Mouse (Mus musculus) heart, embryonic 11.5 days (tissue): ENCODE measurements around the gene Lpp. TPM values are rescaled to one million over a fixed set of nuclear protein-coding genes. Genes with fewer than 3 reads are reported as not detected.

Experiments used
- ATAC-seq: fragments of 200-750 bp; cut with Nextera tagmentation; replicated peaks from 2 replicates; pipeline ENCODE4 v1.8.0; 2017; ENCODE audit warnings: moderate library complexity; ENCODE audit not compliant: insufficient number of reproducible peaks, low FRiP score, low TSS enrichment
- H3K27ac ChIP-seq: fragments of 300-500 bp; sonication (generic); 2 replicates; pipeline ENCODE4 v1.5.1; 2014; ENCODE audit warnings: mild to moderate bottlenecking, low read depth, low read length
- H3K27me3 ChIP-seq: fragments of 300-500 bp; sonication (generic); 2 replicates; pipeline ENCODE4 v1.6.1; 2014; ENCODE audit warnings: mild to moderate bottlenecking, low read length, mixed read lengths; ENCODE audit not compliant: control insufficient read depth, insufficient read depth
- H3K36me3 ChIP-seq: fragments of 300-500 bp; sonication (generic); 2 replicates; pipeline ENCODE4 v1.6.1; 2014; ENCODE audit warnings: mild to moderate bottlenecking, low read length, moderate library complexity, mixed read lengths; ENCODE audit not compliant: control insufficient read depth, insufficient read depth
- H3K4me1 ChIP-seq: fragments of 300-500 bp; sonication (generic); 2 replicates; pipeline ENCODE4 v1.6.1; 2014; ENCODE audit warnings: low read length; ENCODE audit not compliant: control insufficient read depth, insufficient read depth
- H3K4me2 ChIP-seq: fragments of 300-500 bp; sonication (generic); 2 replicates; pipeline ENCODE4 v1.6.1; 2014; ENCODE audit warnings: mild to moderate bottlenecking, moderate library complexity
- H3K4me3 ChIP-seq: fragments of 300-500 bp; sonication (generic); 2 replicates; pipeline ENCODE4 v1.5.1; 2014; ENCODE audit warnings: low read depth, low read length
- H3K9ac ChIP-seq: fragments of 300-500 bp; sonication (generic); 2 replicates; pipeline ENCODE4 v1.6.1; 2014; ENCODE audit warnings: mild to moderate bottlenecking, low read depth, low read length, moderate library complexity
- H3K9me3 ChIP-seq: fragments of 300-500 bp; sonication (generic); replicated peaks from 2 replicates; pipeline ENCODE4 v1.6.1; 2016; ENCODE audit warnings: low read length; ENCODE audit not compliant: control insufficient read depth
- WGBS: fragments of 180-500 bp; shearing (Covaris S2); extraction: QIAGEN DNeasy Blood & Tissue Kit; methylation state at CpG from one replicate; pipeline ENCODE4 v1.1.7; 2014; ENCODE audit not compliant: insufficient replicate concordance; 5-methylcytosine and 5-hydroxymethylcytosine counted together
- polyA plus RNA-seq: library from polyadenylated mRNA; unstranded; fragments of >200 nt; fragmentation: Nextera tagmentation; extraction: Ambion mirVana; gene quantifications from 2 replicates; pipeline ENCODE4 v1.2.1, GENCODE M21; 2014

Gene Lpp
- polyA plus RNA-seq, 1 experiment from 2014 or later, result 59.2 TPM

DNA sequence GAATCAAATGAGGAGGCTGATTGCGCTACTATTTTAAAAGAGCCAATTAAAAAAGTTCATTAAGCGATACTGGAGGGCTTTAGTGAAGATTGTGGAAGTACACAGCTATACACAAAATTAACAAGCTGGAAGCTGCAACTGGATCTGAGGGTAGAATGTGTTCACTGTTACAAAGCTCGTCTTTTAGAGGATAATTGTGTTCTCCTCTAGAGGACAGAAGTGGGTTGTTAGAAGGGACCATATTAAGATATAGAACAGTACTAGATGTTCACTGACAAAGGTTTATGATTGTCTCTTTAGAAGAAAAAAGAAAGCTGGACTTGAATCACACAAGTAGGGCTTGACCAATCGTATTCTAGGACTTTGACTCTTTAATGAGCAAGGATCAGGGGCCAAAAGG is 27.4 kb upstream of the Lpp start:
- Histone ChIP-seq H3K27ac (no peak overlapping the region), H3K4me2 (no peak overlapping the region), H3K36me3 (no peaks in the 10 kb centered on the region), H3K9me3 (no peaks in the 10 kb centered on the region), H3K9ac (no peak overlapping the region), H3K4me1 (no peaks in the 10 kb centered on the region; the same call in 1 of the 2 replicates), H3K4me3 (no peak overlapping the region), H3K27me3 (no peaks in the 10 kb centered on the region)
- WGBS, result 84% methylated on average over 4 of the region's 4 CpGs
- ATAC-seq, result no peak

GRCm38 (mm10) chr16:24367071-24367470 is 26.2 kb upstream of the Lpp start:
- Histone ChIP-seq H3K36me3 (no peaks in the 10 kb centered on the region), H3K9me3 (0 out of 2 replicates have a peak, but pooled peaks cover 2% of the 10 kb centered on the region), H3K4me2 (peak overlapping the region; percentile 17; the same call in 1 of the 2 replicates), H3K4me1 (no peaks in the 10 kb centered on the region; the same call in 1 of the 2 replicates), H3K4me3 (no peak overlapping the region), H3K27ac (no peak overlapping the region), H3K27me3 (no peaks in the 10 kb centered on the region), H3K9ac (no peak overlapping the region)
- WGBS, result 32% methylated on average over 6 of the region's 6 CpGs
- 0 out of 2 replicates have a peak, but pooled peaks have one; percentile 31 for ATAC-seq

DNA sequence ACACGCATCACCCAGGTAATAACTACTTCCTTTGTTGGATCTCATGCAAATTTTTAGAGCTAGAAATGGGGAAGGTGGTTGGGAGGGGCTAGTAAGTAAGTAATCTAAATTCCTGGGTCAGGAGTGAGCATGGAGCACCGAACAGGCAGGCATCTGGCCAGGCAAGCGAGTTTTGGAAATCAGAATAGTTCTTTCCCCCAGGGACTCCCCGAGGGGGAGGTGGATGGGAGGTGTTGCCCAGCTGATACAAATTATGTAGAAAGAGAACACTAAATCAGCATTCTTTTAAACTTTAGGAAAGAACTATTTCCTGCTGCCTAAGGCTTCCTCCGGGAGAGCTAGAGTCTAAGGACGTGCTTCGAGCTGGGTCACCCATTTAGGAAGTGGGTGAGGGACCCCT is 25.8 kb upstream of the Lpp start:
- Histone ChIP-seq H3K27me3 (no peaks in the 10 kb centered on the region), H3K36me3 (no peaks in the 10 kb centered on the region), H3K4me2 (peak overlapping the region; percentile 17; the same call in 1 of the 2 replicates), H3K4me3 (no peak overlapping the region), H3K9me3 (0 out of 2 replicates have a peak, but pooled peaks cover 2% of the 10 kb centered on the region), H3K9ac (no peak overlapping the region), H3K27ac (no peak overlapping the region), H3K4me1 (no peaks in the 10 kb centered on the region; the same call in 1 of the 2 replicates)
- ATAC-seq, result no peak
- 45% methylated on average over 7 of the region's 7 CpGs for WGBS

- Histone ChIP-seq H3K27ac (no peak overlapping the region), H3K4me1 (no peaks in the 10 kb centered on the region), H3K4me3 (no peak overlapping the region)
These were observed 16.8 kb upstream of the Lpp start for GRCm38 (mm10) chr16:24376478-24376877.

GRCm38 (mm10) chr16:24390596-24390995 is 2.7 kb upstream of the Lpp start:
- H3K9ac ChIP-seq, result no peak overlapping the region
- no peak overlapping the region for H3K27ac ChIP-seq
- H3K4me1 ChIP-seq, result peaks cover 7% of the 10 kb centered on the region
- H3K9me3 ChIP-seq, result no peaks in the 10 kb centered on the region
- 73% methylated on average over 5 of the region's 5 CpGs for whole genome bisulfite sequencing
- H3K36me3 ChIP-seq, result no peaks in the 10 kb centered on the region
- no peak overlapping the region for H3K4me3 ChIP-seq
- no peaks in the 10 kb centered on the region for H3K27me3 ChIP-seq
- ATAC-seq, result no peak
- no peak overlapping the region for H3K4me2 ChIP-seq

More at GRCm38 (mm10) chr16:24376478-24376877, 16.8 kb upstream of the Lpp start:
- H3K36me3 ChIP-seq, result no peaks in the 10 kb centered on the region
- no peak overlapping the region for H3K9ac ChIP-seq
- ATAC-seq, result no peak
- no peaks in the 10 kb centered on the region for H3K27me3 ChIP-seq
- H3K9me3 ChIP-seq, result 0 out of 2 replicates have a peak, but pooled peaks cover under 1% of the 10 kb centered on the region
- no peak overlapping the region for H3K4me2 ChIP-seq

DNA sequence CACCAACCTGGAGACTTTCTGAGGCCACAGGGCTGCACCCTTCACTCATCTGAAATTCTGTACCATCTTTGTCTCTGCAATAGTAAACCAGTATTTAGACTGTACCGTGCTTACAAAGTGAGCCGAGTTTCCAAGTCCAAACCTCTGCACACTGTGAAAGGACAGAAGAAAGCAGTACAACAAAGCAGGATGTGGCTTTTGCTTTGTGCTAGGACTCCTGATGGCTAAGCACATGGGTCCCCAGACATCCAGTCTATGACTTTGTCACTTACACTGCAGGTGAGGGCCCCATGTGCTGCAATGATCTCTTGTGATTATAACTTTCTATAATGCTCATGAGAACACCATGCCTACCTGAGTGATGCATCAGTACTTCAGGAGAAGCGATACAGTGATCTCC is 2.2 kb upstream of the Lpp start:
- Histone ChIP-seq H3K9ac (no peak overlapping the region), H3K4me2 (no peak overlapping the region), H3K27ac (no peak overlapping the region), H3K36me3 (no peaks in the 10 kb centered on the region), H3K27me3 (no peaks in the 10 kb centered on the region), H3K4me3 (no peak overlapping the region), H3K4me1 (peaks cover 8% of the 10 kb centered on the region), H3K9me3 (no peaks in the 10 kb centered on the region)
- no peak for ATAC-seq
- WGBS, result 82% methylated on average over 3 of the region's 3 CpGs

DNA sequence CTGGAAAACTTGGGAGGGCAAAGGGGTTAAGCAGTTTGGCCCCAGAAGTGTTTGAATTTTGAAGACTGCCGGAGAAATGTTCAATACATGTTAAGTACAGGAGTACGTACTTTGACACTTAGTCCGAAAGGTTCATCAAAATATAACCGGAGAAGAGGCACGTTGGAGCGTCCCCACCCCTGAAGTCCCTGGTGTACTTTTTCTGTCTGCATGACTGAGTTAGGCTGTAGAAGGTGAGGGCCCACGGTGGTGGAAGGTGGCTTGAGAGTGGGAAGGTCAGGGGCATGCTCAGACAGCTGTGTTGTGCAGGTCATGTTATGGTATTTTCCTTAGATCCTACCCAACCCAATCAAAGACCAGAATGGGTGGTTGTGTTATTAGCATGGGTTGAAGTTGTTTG is 1.4 kb upstream of the Lpp start:
- H3K27me3 ChIP-seq, result no peaks in the 10 kb centered on the region
- no peak overlapping the region for H3K9ac ChIP-seq
- no peak overlapping the region for H3K27ac ChIP-seq
- no peaks in the 10 kb centered on the region for H3K36me3 ChIP-seq
- no peak overlapping the region for H3K4me2 ChIP-seq
- no peak overlapping the region for H3K4me3 ChIP-seq
- no peak for ATAC-seq
- H3K4me1 ChIP-seq, result peaks cover 16% of the 10 kb centered on the region
- WGBS, result 87% methylated on average over 7 of the region's 7 CpGs
- no peaks in the 10 kb centered on the region for H3K9me3 ChIP-seq

- Histone ChIP-seq H3K4me3 (peak overlapping the region; percentile 79), H3K4me1 (peaks cover 26% of the 10 kb centered on the region), H3K27me3 (no peaks in the 10 kb centered on the region), H3K9ac (peak overlapping the region; percentile 97), H3K36me3 (no peaks in the 10 kb centered on the region), H3K4me2 (peak overlapping the region; percentile 78), H3K27ac (peak overlapping the region; percentile 99), H3K9me3 (no peaks in the 10 kb centered on the region)
- peak; percentile 50 for ATAC-seq
- WGBS, result under 1% methylated on average over 42 of the region's 76 CpGs
These were observed 376 bp downstream of the Lpp start for GRCm38 (mm10) chr16:24393556-24394210.
